Mouse (Mus musculus): Measurements from ENCODE around the gene Atp6v1g2.

DNA sequence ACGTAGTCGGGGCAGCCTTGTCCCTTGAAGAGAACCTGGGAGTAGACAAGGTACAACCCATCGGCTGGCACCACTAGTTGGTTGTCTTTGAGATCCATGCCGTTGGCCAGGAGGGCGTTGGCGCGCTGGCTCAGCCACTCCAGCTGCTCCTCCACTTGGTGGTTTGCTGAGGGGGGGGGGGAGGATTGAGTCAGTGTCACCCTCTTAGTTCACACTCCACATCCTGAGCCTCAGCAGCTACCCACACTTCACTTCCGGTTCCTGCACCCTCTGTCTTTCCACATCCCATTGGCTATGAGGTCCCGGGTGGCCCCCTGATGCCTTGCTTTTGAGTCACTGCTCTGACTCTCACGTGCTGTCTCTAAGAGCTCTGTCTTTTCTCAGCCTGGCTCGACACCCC, 33.1 kb upstream of the Atp6v1g2 start:
- TF ChIP-seq CTCF (IDR thresholded peaks at IDR 0.05; ENCODE audit: low read depth) = no peak
- TF ChIP-seq EP300 (optimal IDR thresholded peaks at IDR 0.05) = no peak

All from stomach, postnatal 0 days (tissue).